Comparison of ENCODE assay signal across 21 mouse cellular contexts in genomic region chr11:103169664-103170063, GRCm38 (mm10). TPM values are rescaled to one million over a fixed set of nuclear protein-coding genes. Genes with fewer than 3 reads are reported as not detected.
DNase-seq lines count a peak whose midpoint lies in the region; ATAC-seq lines count a peak whose summit lies in the region.
"Had no signal": no experiment of that assay in that cellular context is flagged by ENCODE, and none has a peak within 500 bp of the region (broad histone marks: within the 10 kb centered on the region; RNA-seq: fewer than 3 reads in every experiment).

No protein-coding gene starts in this region.

- H3K4me1 ChIP-seq in hindbrain, embryonic 13.5 days (replicated peaks), result peaks cover 38% of the 10 kb centered on the region
- H3K4me1 ChIP-seq in hindbrain, embryonic 10.5 days (replicated peaks), result peaks cover 17% of the 10 kb centered on the region
- peaks cover 28% of the 10 kb centered on the region for H3K4me1 ChIP-seq in midbrain, embryonic 13.5 days (replicated peaks)
- H3K4me1 ChIP-seq in midbrain, embryonic 11.5 days (ENCODE audit: control insufficient read depth, insufficient read depth, low read length), result no peaks in the 10 kb centered on the region; the same call in 1 of the 2 replicates
- H3K4me1 ChIP-seq in midbrain, embryonic 15.5 days, result peaks cover 52% of the 10 kb centered on the region
- H3K4me1 ChIP-seq in neural tube, embryonic 15.5 days, result peaks cover 54% of the 10 kb centered on the region

- DNase-seq in hindbrain, embryonic 10.5 days (ENCODE audit: low spot score), result no peak
- no peak for DNase-seq in midbrain, embryonic 11.5 days (ENCODE audit: low spot score, missing footprints)
- DNase-seq in urinary bladder, adult 2 months (ENCODE audit: low spot score), result no peak
- DNase-seq: adrenal gland, adult 8-10 months; cerebellum, adult 9-11 months; gastrocnemius, postnatal 10 days; heart, adult 2 months; liver; lung, adult 18-20 months; lung, postnatal 14 days; right cerebral cortex, postnatal 25 days had no signal

- WGBS in hindbrain, embryonic 13.5 days, result 91% methylated on average over 5 of the region's 5 CpGs
- WGBS in hindbrain, embryonic 10.5 days, result 87% methylated on average over 5 of the region's 5 CpGs
- WGBS in midbrain, embryonic 13.5 days, result 86% methylated on average over 5 of the region's 5 CpGs
- 81% methylated on average over 5 of the region's 5 CpGs for WGBS in midbrain, embryonic 11.5 days
- WGBS in midbrain, embryonic 15.5 days, result 78% methylated on average over 5 of the region's 5 CpGs
- WGBS in neural tube, embryonic 15.5 days, result 89% methylated on average over 5 of the region's 5 CpGs

- ATAC-seq in hindbrain, embryonic 13.5 days (ENCODE audit: low FRiP score), result no peak
- ATAC-seq in midbrain, embryonic 13.5 days, result no peak
- no peak for ATAC-seq in midbrain, embryonic 11.5 days (ENCODE audit: low FRiP score)
- no peak for ATAC-seq in midbrain, embryonic 15.5 days (replicated peaks)
- ATAC-seq in neural tube, embryonic 15.5 days (ENCODE audit: low FRiP score), result no peak
- ATAC-seq: intestine, postnatal 0 days had no signal

- no peak overlapping the region for H3K27ac ChIP-seq in hindbrain, embryonic 13.5 days
- no peak overlapping the region for H3K27ac ChIP-seq in hindbrain, embryonic 10.5 days
- H3K27ac ChIP-seq in midbrain, embryonic 13.5 days, result no peak overlapping the region
- no peak overlapping the region for H3K27ac ChIP-seq in midbrain, embryonic 11.5 days (ENCODE audit: low read depth, low read length)
- H3K27ac ChIP-seq in midbrain, embryonic 15.5 days, result peak overlapping the region; percentile 72; the same call in 1 of the 2 replicates
- H3K27ac ChIP-seq in neural tube, embryonic 15.5 days (replicated peaks), result 0 out of 2 replicates have a peak overlapping the region, but pooled peaks have one; percentile 71
- H3K27ac ChIP-seq: heart, adult 2 months; kidney, embryonic 15.5 days; stomach, embryonic 15.5 days had no signal

- no peaks in the 10 kb centered on the region for H3K36me3 ChIP-seq in hindbrain, embryonic 13.5 days
- no peaks in the 10 kb centered on the region for H3K36me3 ChIP-seq in hindbrain, embryonic 10.5 days
- no peaks in the 10 kb centered on the region for H3K36me3 ChIP-seq in midbrain, embryonic 13.5 days
- H3K36me3 ChIP-seq in midbrain, embryonic 11.5 days (ENCODE audit: control insufficient read depth, insufficient read depth, low read length), result no peaks in the 10 kb centered on the region
- no peaks in the 10 kb centered on the region for H3K36me3 ChIP-seq in midbrain, embryonic 15.5 days (replicated peaks)
- H3K36me3 ChIP-seq in neural tube, embryonic 15.5 days, result no peaks in the 10 kb centered on the region
- H3K36me3 ChIP-seq: kidney, embryonic 15.5 days; stomach, embryonic 15.5 days had no signal

- peak overlapping the region; percentile 83 for H3K4me2 ChIP-seq in hindbrain, embryonic 13.5 days
- H3K4me2 ChIP-seq in midbrain, embryonic 13.5 days (replicated peaks), result peak overlapping the region; percentile 85
- no peak overlapping the region for H3K4me2 ChIP-seq in midbrain, embryonic 11.5 days
- H3K4me2 ChIP-seq in midbrain, embryonic 15.5 days, result peak overlapping the region; percentile 86
- H3K4me2 ChIP-seq in neural tube, embryonic 15.5 days, result peak overlapping the region; percentile 85

- H3K4me3 ChIP-seq in hindbrain, embryonic 13.5 days, result peak overlapping the region; percentile 74; the same call in 1 of the 2 replicates
- no peak overlapping the region for H3K4me3 ChIP-seq in hindbrain, embryonic 10.5 days
- H3K4me3 ChIP-seq in midbrain, embryonic 13.5 days (replicated peaks), result peak overlapping the region; percentile 68; the same call in 1 of the 2 replicates
- H3K4me3 ChIP-seq in midbrain, embryonic 11.5 days (ENCODE audit: low read depth, low read length), result no peak overlapping the region
- peak overlapping the region; percentile 54 for H3K4me3 ChIP-seq in midbrain, embryonic 15.5 days
- H3K4me3 ChIP-seq in neural tube, embryonic 15.5 days (replicated peaks), result peak overlapping the region; percentile 71

- H3K27me3 ChIP-seq in hindbrain, embryonic 13.5 days, result peaks cover 66% of the 10 kb centered on the region
- peaks cover 79% of the 10 kb centered on the region for H3K27me3 ChIP-seq in hindbrain, embryonic 10.5 days (ENCODE audit: insufficient read depth, poor library complexity, severe bottlenecking)
- H3K27me3 ChIP-seq in midbrain, embryonic 13.5 days, result peaks cover 55% of the 10 kb centered on the region
- peaks cover 38% of the 10 kb centered on the region for H3K27me3 ChIP-seq in midbrain, embryonic 11.5 days (ENCODE audit: control insufficient read depth, insufficient read depth, low read length)
- peaks cover 3% of the 10 kb centered on the region; the same call in 1 of the 2 replicates for H3K27me3 ChIP-seq in midbrain, embryonic 15.5 days (replicated peaks)
- peaks cover 29% of the 10 kb centered on the region for H3K27me3 ChIP-seq in neural tube, embryonic 15.5 days (replicated peaks)

- H3K9ac ChIP-seq in hindbrain, embryonic 13.5 days, result peak overlapping the region; percentile 76; the same call in 1 of the 2 replicates
- no peak overlapping the region for H3K9ac ChIP-seq in midbrain, embryonic 13.5 days (replicated peaks)
- no peak overlapping the region for H3K9ac ChIP-seq in midbrain, embryonic 11.5 days (ENCODE audit: low read length)
- peak overlapping the region; percentile 80; the same call in 1 of the 2 replicates for H3K9ac ChIP-seq in midbrain, embryonic 15.5 days
- H3K9ac ChIP-seq in neural tube, embryonic 15.5 days (replicated peaks), result peak overlapping the region; percentile 14; the same call in 1 of the 2 replicates
- H3K9ac ChIP-seq: stomach, embryonic 15.5 days had no signal

- H3K9me3 ChIP-seq in hindbrain, embryonic 13.5 days, result no peaks in the 10 kb centered on the region
- no peaks in the 10 kb centered on the region for H3K9me3 ChIP-seq in hindbrain, embryonic 10.5 days
- H3K9me3 ChIP-seq in midbrain, embryonic 13.5 days, result no peaks in the 10 kb centered on the region
- no peaks in the 10 kb centered on the region; the same call in 1 of the 2 replicates for H3K9me3 ChIP-seq in midbrain, embryonic 11.5 days (ENCODE audit: control insufficient read depth, low read length)
- no peaks in the 10 kb centered on the region for H3K9me3 ChIP-seq in midbrain, embryonic 15.5 days
- no peaks in the 10 kb centered on the region for H3K9me3 ChIP-seq in neural tube, embryonic 15.5 days (replicated peaks)
- H3K9me3 ChIP-seq: kidney, embryonic 15.5 days; stomach, embryonic 15.5 days had no signal

RNA-seq across cellular contexts. Expression of gene Fmnl1, which starts 1.2 kb away (rescaled TPM):
- polyA plus RNA-seq in hindbrain, embryonic 13.5 days (2015; fragmentation: Nextera tagmentation; extraction: Ambion mirVana), result 3.1 and 3.3 TPM in 2 replicates
- polyA plus RNA-seq in hindbrain, embryonic 10.5 days (2016; fragmentation: Nextera tagmentation; extraction: Ambion mirVana), result 0.72 and 1.5 TPM in 2 replicates
- 1.7 and 3.7 TPM in 2 replicates for polyA plus RNA-seq in midbrain, embryonic 13.5 days (2015; fragmentation: Nextera tagmentation; extraction: Ambion mirVana)
- polyA plus RNA-seq in midbrain, embryonic 11.5 days (2014; fragmentation: Nextera tagmentation; extraction: Ambion mirVana), result 0.65 and 0.87 TPM in 2 replicates
- polyA plus RNA-seq in midbrain, embryonic 15.5 days (2015; fragmentation: Nextera tagmentation; extraction: Ambion mirVana), result 7.0 and 7.5 TPM in 2 replicates
- 8.6 and 10.8 TPM in 2 replicates for polyA plus RNA-seq in neural tube, embryonic 15.5 days (2015; fragmentation: Nextera tagmentation; extraction: Ambion mirVana)
- polyA plus RNA-seq in urinary bladder, adult 2 months (2012; rRNA removed), result 6.4 and 6.6 TPM in 2 replicates

RNA-seq across cellular contexts. Expression of gene Hexim2, which starts 37.4 kb away (rescaled TPM):
- 21.3 and 22.3 TPM in 2 replicates for polyA plus RNA-seq in hindbrain, embryonic 13.5 days (2015; fragmentation: Nextera tagmentation; extraction: Ambion mirVana)
- 7.7 and 8.9 TPM in 2 replicates for polyA plus RNA-seq in hindbrain, embryonic 10.5 days (2016; fragmentation: Nextera tagmentation; extraction: Ambion mirVana)
- polyA plus RNA-seq in midbrain, embryonic 13.5 days (2015; fragmentation: Nextera tagmentation; extraction: Ambion mirVana), result 18.8 and 20.0 TPM in 2 replicates
- 5.0 and 6.3 TPM in 2 replicates for polyA plus RNA-seq in midbrain, embryonic 11.5 days (2014; fragmentation: Nextera tagmentation; extraction: Ambion mirVana)
- 27.2 and 33.4 TPM in 2 replicates for polyA plus RNA-seq in midbrain, embryonic 15.5 days (2015; fragmentation: Nextera tagmentation; extraction: Ambion mirVana)
- 28.4 and 29.0 TPM in 2 replicates for polyA plus RNA-seq in neural tube, embryonic 15.5 days (2015; fragmentation: Nextera tagmentation; extraction: Ambion mirVana)
- 4.1 and 4.5 TPM in 2 replicates for polyA plus RNA-seq in urinary bladder, adult 2 months (2012; rRNA removed)

RNA-seq across cellular contexts. Expression of gene 1700023F06Rik, which starts 38.7 kb away (rescaled TPM):
- 0.87 and 1.3 TPM in 2 replicates for polyA plus RNA-seq in hindbrain, embryonic 13.5 days (2015; fragmentation: Nextera tagmentation; extraction: Ambion mirVana)
- polyA plus RNA-seq in hindbrain, embryonic 10.5 days (2016; fragmentation: Nextera tagmentation; extraction: Ambion mirVana), result 0.24 and 0.27 TPM in 2 replicates
- 0.70 and 0.71 TPM in 2 replicates for polyA plus RNA-seq in midbrain, embryonic 13.5 days (2015; fragmentation: Nextera tagmentation; extraction: Ambion mirVana)
- 0.12 and 0.14 TPM in 2 replicates for polyA plus RNA-seq in midbrain, embryonic 11.5 days (2014; fragmentation: Nextera tagmentation; extraction: Ambion mirVana)
- polyA plus RNA-seq in midbrain, embryonic 15.5 days (2015; fragmentation: Nextera tagmentation; extraction: Ambion mirVana), result 1.6 and 1.9 TPM in 2 replicates
- 2.1 and 2.3 TPM in 2 replicates for polyA plus RNA-seq in neural tube, embryonic 15.5 days (2015; fragmentation: Nextera tagmentation; extraction: Ambion mirVana)
- 1.3 and 3.3 TPM in 2 replicates for polyA plus RNA-seq in urinary bladder, adult 2 months (2012; rRNA removed)
- polyA plus RNA-seq: spleen, adult 2 months had no signal

RNA-seq across cellular contexts. Expression of gene Spata32, which starts 48.6 kb away (rescaled TPM):
- polyA plus RNA-seq in hindbrain, embryonic 13.5 days (2015; fragmentation: Nextera tagmentation; extraction: Ambion mirVana), result 0.40 and 0.58 TPM in 2 replicates
- not detected in 2 replicates for polyA plus RNA-seq in hindbrain, embryonic 10.5 days (2016; fragmentation: Nextera tagmentation; extraction: Ambion mirVana)
- 0.43 and 0.48 TPM in 2 replicates for polyA plus RNA-seq in midbrain, embryonic 13.5 days (2015; fragmentation: Nextera tagmentation; extraction: Ambion mirVana)
- 0.15 TPM in 1 of 2 replicates, not detected in the other for polyA plus RNA-seq in midbrain, embryonic 11.5 days (2014; fragmentation: Nextera tagmentation; extraction: Ambion mirVana)
- 0.66 and 0.71 TPM in 2 replicates for polyA plus RNA-seq in midbrain, embryonic 15.5 days (2015; fragmentation: Nextera tagmentation; extraction: Ambion mirVana)
- polyA plus RNA-seq in neural tube, embryonic 15.5 days (2015; fragmentation: Nextera tagmentation; extraction: Ambion mirVana), result 1.00 and 1.3 TPM in 2 replicates
- not detected in 2 replicates for polyA plus RNA-seq in urinary bladder, adult 2 months (2012; rRNA removed)
- polyA plus RNA-seq: embryonic facial prominence, embryonic 11.5 days; heart, adult 2 months; heart, embryonic 14.5 days; intestine, postnatal 0 days; kidney, embryonic 15.5 days; spleen, adult 2 months; stomach, embryonic 15.5 days had no signal

RNA-seq across cellular contexts. Expression of gene Hexim1, which starts 53.6 kb away (rescaled TPM):
- 3.6 and 4.3 TPM in 2 replicates for polyA plus RNA-seq in hindbrain, embryonic 13.5 days (2015; fragmentation: Nextera tagmentation; extraction: Ambion mirVana)
- polyA plus RNA-seq in hindbrain, embryonic 10.5 days (2016; fragmentation: Nextera tagmentation; extraction: Ambion mirVana), result 1.7 and 2.3 TPM in 2 replicates
- 3.5 and 3.9 TPM in 2 replicates for polyA plus RNA-seq in midbrain, embryonic 13.5 days (2015; fragmentation: Nextera tagmentation; extraction: Ambion mirVana)
- 4.6 and 5.2 TPM in 2 replicates for polyA plus RNA-seq in midbrain, embryonic 11.5 days (2014; fragmentation: Nextera tagmentation; extraction: Ambion mirVana)
- 3.1 and 3.7 TPM in 2 replicates for polyA plus RNA-seq in midbrain, embryonic 15.5 days (2015; fragmentation: Nextera tagmentation; extraction: Ambion mirVana)
- 4.3 and 4.5 TPM in 2 replicates for polyA plus RNA-seq in neural tube, embryonic 15.5 days (2015; fragmentation: Nextera tagmentation; extraction: Ambion mirVana)
- 28.4 and 29.3 TPM in 2 replicates for polyA plus RNA-seq in urinary bladder, adult 2 months (2012; rRNA removed)

Comparison
In these comparisons a context has a peak if more than half of its experiments do, and no peak if none do; other contexts are left out.
1. H3K27ac ChIP-seq: peak in midbrain, embryonic 15.5 days (single experiment) and neural tube, embryonic 15.5 days (single experiment); none in hindbrain, embryonic 13.5 days (single experiment), hindbrain, embryonic 10.5 days (single experiment), midbrain, embryonic 13.5 days (single experiment) and midbrain, embryonic 11.5 days (single experiment).
2. H3K4me3 ChIP-seq: peak in hindbrain, embryonic 13.5 days (single experiment), midbrain, embryonic 13.5 days (single experiment), midbrain, embryonic 15.5 days (single experiment) and neural tube, embryonic 15.5 days (single experiment); none in hindbrain, embryonic 10.5 days (single experiment) and midbrain, embryonic 11.5 days (single experiment).
3. H3K9ac ChIP-seq: peak in hindbrain, embryonic 13.5 days (single experiment), midbrain, embryonic 15.5 days (single experiment) and neural tube, embryonic 15.5 days (single experiment); none in midbrain, embryonic 13.5 days (single experiment) and midbrain, embryonic 11.5 days (single experiment).